Mouse (Mus musculus) liver, postnatal 0 days (tissue): ENCODE data around the gene Sptlc2.

ENCODE experiments used
- CTCF ChIP-seq: sonication (generic); IDR thresholded peaks from 2 replicates; pipeline ENCODE4 v1.5.1; 2016; ENCODE audit warnings: antibody characterized with exemption, low read depth
- EP300 ChIP-seq: IDR thresholded peaks from 2 replicates; pipeline ENCODE4 v1.6.1; 2016; ENCODE audit warnings: antibody characterized with exemption, low read depth, mild to moderate bottlenecking

GRCm38 (mm10) chr12:87401883-87402282 lies 13.7 kb upstream of the Sptlc2 start:
- TF ChIP-seq CTCF, result no peak
- TF ChIP-seq EP300, result no peak
